Mouse (Mus musculus): ENCODE results near the gene Rras2. TPM values are rescaled to one million over a fixed set of nuclear protein-coding genes. Genes with fewer than 3 reads are reported as not detected.

Gene Rras2
- total RNA-seq, 1 experiment: 44.0 TPM

- in situ Hi-C loops (cut with MboI; ENCODE audit: low sequenced_read_pairs in 2 of 2, unreplicated experiment in 2 of 2): no loop called here
- DNase-seq (ENCODE audit: low read depth, low spot score): no peak
- no peak overlapping the region for H3K27ac ChIP-seq (ENCODE audit: insufficient read depth, low read depth, low read length, poor library complexity, severe bottlenecking)
- H3K36me3 ChIP-seq (ENCODE audit: control insufficient read depth, insufficient read depth, low read length, poor library complexity, severe bottlenecking): no peaks in the 10 kb centered on the region
- H3K9ac ChIP-seq (ENCODE audit: insufficient read depth, low read depth, low read length, poor library complexity, severe bottlenecking): no peak overlapping the region
- no peak for TF ChIP-seq ZNF384 (IDR thresholded peaks at IDR 0.05; ENCODE audit: low read depth, low read length)
- no peak for TF ChIP-seq MAFK (IDR thresholded peaks at IDR 0.05; ENCODE audit: insufficient read depth, low read depth, low read length)
- TF ChIP-seq HCFC1 (IDR thresholded peaks at IDR 0.05; ENCODE audit: borderline replicate concordance, insufficient read depth, low read length): no peak
- TF ChIP-seq CHD2 (IDR thresholded peaks at IDR 0.05; ENCODE audit: low read depth, low read length): no peak
- TF ChIP-seq ZC3H11A (IDR thresholded peaks at IDR 0.05; ENCODE audit: borderline replicate concordance, low read depth, low read length): no peak
- H3K4me3 ChIP-seq (ENCODE audit: insufficient read depth in 1 of 2, low read depth in 1 of 2, low read length in 2 of 2, poor library complexity in 1 of 2, severe bottlenecking in 1 of 2): no peak overlapping the region
- H3K9me3 ChIP-seq (ENCODE audit: control insufficient read depth, insufficient read depth, low read depth, low read length): no peaks in the 10 kb centered on the region
- peaks cover 0 to 4% of the 10 kb centered on the region in 2 experiments; a peak in 1 of 4 replicates for H3K4me1 ChIP-seq (ENCODE audit: control insufficient read depth in 2 of 2, insufficient read depth in 2 of 2, low read length in 2 of 2, poor library complexity in 1 of 2)
Measured at GRCm38 (mm10) chr7:114103629-114104347, 13.8 kb downstream of the Rras2 start.

- Histone ChIP-seq H3K27ac (ENCODE audit: insufficient read depth, low read depth, low read length, poor library complexity, severe bottlenecking) (no peak overlapping the region), H3K36me3 (ENCODE audit: control insufficient read depth, insufficient read depth, low read length, poor library complexity, severe bottlenecking) (no peaks in the 10 kb centered on the region), H3K4me3 (ENCODE audit: insufficient read depth in 1 of 2, low read depth in 1 of 2, low read length in 2 of 2, poor library complexity in 1 of 2, severe bottlenecking in 1 of 2) (no peak overlapping the region), H3K9ac (ENCODE audit: insufficient read depth, low read depth, low read length, poor library complexity, severe bottlenecking) (no peak overlapping the region), H3K4me1 (ENCODE audit: control insufficient read depth in 2 of 2, insufficient read depth in 2 of 2, low read length in 2 of 2, poor library complexity in 1 of 2) (peaks cover 0 to 4% of the 10 kb centered on the region in 2 experiments; a peak in 1 of 4 replicates), H3K9me3 (ENCODE audit: control insufficient read depth, insufficient read depth, low read depth, low read length) (no peaks in the 10 kb centered on the region)
- no peak for DNase-seq (ENCODE audit: low read depth, low spot score)
- in situ Hi-C loops (cut with MboI; ENCODE audit: low sequenced_read_pairs in 2 of 2, unreplicated experiment in 2 of 2): no loop called here
- no peak for TF ChIP-seq ZNF384 (IDR thresholded peaks at IDR 0.05; ENCODE audit: low read depth, low read length)
- no peak for TF ChIP-seq CHD2 (IDR thresholded peaks at IDR 0.05; ENCODE audit: low read depth, low read length)
Measured at GRCm38 (mm10) chr7:114103152-114103551, 14.4 kb downstream of the Rras2 start.

DNA sequence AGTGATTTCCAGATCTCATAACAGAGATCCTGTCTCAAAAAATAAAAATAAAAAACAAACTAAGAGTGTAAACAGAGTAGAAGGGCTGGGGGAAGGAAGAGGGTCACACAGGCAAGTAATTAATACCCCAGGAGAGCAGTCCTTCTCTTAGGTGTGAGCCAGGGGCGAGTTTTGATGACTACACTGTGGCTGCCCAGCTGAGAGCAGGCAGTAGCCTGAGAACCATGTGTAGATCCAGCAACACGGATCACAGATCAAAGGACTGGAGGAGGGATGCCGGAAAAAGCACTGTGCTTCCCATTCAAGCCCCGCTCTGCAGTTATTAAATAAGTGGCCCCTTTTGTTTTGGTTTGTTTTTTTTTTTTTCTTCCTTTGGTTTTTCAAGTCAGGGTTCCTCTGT lies 15.0 kb downstream of the Rras2 start:
- in situ Hi-C loops (cut with MboI; ENCODE audit: low sequenced_read_pairs in 2 of 2, unreplicated experiment in 2 of 2): no loop called here
- Histone ChIP-seq H3K27ac (ENCODE audit: insufficient read depth, low read depth, low read length, poor library complexity, severe bottlenecking) (no peak overlapping the region), H3K9me3 (ENCODE audit: control insufficient read depth, insufficient read depth, low read depth, low read length) (no peaks in the 10 kb centered on the region), H3K9ac (ENCODE audit: insufficient read depth, low read depth, low read length, poor library complexity, severe bottlenecking) (no peak overlapping the region), H3K36me3 (ENCODE audit: control insufficient read depth, insufficient read depth, low read length, poor library complexity, severe bottlenecking) (no peaks in the 10 kb centered on the region), H3K4me3 (ENCODE audit: insufficient read depth in 1 of 2, low read depth in 1 of 2, low read length in 2 of 2, poor library complexity in 1 of 2, severe bottlenecking in 1 of 2) (no peak overlapping the region), H3K4me1 (ENCODE audit: control insufficient read depth in 2 of 2, insufficient read depth in 2 of 2, low read length in 2 of 2, poor library complexity in 1 of 2) (peaks cover 0 to 4% of the 10 kb centered on the region in 2 experiments; a peak in 1 of 4 replicates)
- TF ChIP-seq HCFC1 (IDR thresholded peaks at IDR 0.05; ENCODE audit: borderline replicate concordance, insufficient read depth, low read length) (no peak), CHD2 (IDR thresholded peaks at IDR 0.05; ENCODE audit: low read depth, low read length) (no peak), MAFK (IDR thresholded peaks at IDR 0.05; ENCODE audit: insufficient read depth, low read depth, low read length) (no peak), ZNF384 (IDR thresholded peaks at IDR 0.05; ENCODE audit: low read depth, low read length) (no peak), ZC3H11A (IDR thresholded peaks at IDR 0.05; ENCODE audit: borderline replicate concordance, low read depth, low read length) (no peak)
- DNase-seq (ENCODE audit: low read depth, low spot score): no peak

GRCm38 (mm10) chr7:114101412-114101811 lies 16.2 kb downstream of the Rras2 start:
- TF ChIP-seq MAFK (IDR thresholded peaks at IDR 0.05; ENCODE audit: insufficient read depth, low read depth, low read length) (no peak), ZC3H11A (IDR thresholded peaks at IDR 0.05; ENCODE audit: borderline replicate concordance, low read depth, low read length) (no peak), ZNF384 (IDR thresholded peaks at IDR 0.05; ENCODE audit: low read depth, low read length) (no peak), HCFC1 (IDR thresholded peaks at IDR 0.05; ENCODE audit: borderline replicate concordance, insufficient read depth, low read length) (no peak), CHD2 (IDR thresholded peaks at IDR 0.05; ENCODE audit: low read depth, low read length) (no peak)
- Histone ChIP-seq H3K36me3 (ENCODE audit: control insufficient read depth, insufficient read depth, low read length, poor library complexity, severe bottlenecking) (no peaks in the 10 kb centered on the region), H3K9me3 (ENCODE audit: control insufficient read depth, insufficient read depth, low read depth, low read length) (no peaks in the 10 kb centered on the region), H3K9ac (ENCODE audit: insufficient read depth, low read depth, low read length, poor library complexity, severe bottlenecking) (no peak overlapping the region), H3K4me1 (ENCODE audit: control insufficient read depth in 2 of 2, insufficient read depth in 2 of 2, low read length in 2 of 2, poor library complexity in 1 of 2) (peaks cover 0 to 4% of the 10 kb centered on the region in 2 experiments; a peak in 1 of 4 replicates), H3K4me3 (ENCODE audit: insufficient read depth in 1 of 2, low read depth in 1 of 2, low read length in 2 of 2, poor library complexity in 1 of 2, severe bottlenecking in 1 of 2) (no peak overlapping the region), H3K27ac (ENCODE audit: insufficient read depth, low read depth, low read length, poor library complexity, severe bottlenecking) (no peak overlapping the region)
- no peak for DNase-seq (ENCODE audit: low read depth, low spot score)
- in situ Hi-C loops (cut with MboI; ENCODE audit: low sequenced_read_pairs in 2 of 2, unreplicated experiment in 2 of 2): no loop called here
